Mouse (Mus musculus): ENCODE measurements at regions not wholly inside any gene's neighbourhood (a gene's known extent, or its start where the extent isn't known, plus 50 kb on each side); places are given as distances from the start of the nearest gene placed in this dataset.
A peak's percentile ranks its signal among the peaks of the same experiment; 100 is the strongest.

DNA sequence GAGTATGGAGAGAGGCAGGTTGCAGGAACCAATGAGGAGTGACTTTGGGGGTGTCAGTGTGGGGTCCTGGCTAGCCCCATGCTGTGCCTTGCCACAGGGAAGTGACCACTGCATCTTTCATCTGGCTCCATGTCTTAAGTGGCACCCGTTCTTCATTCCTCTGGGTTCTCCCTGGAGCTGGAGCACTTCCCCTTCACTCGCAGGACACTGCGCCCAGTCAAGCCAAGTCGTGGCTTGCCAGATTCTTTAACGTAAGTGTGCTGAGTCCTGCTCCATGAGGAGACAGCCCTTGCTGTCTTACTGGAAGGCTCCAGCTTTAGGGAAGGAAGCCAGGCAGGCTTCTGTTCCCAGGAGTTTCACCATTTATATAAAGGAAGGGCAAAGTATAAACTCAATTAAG lies 279.1 kb upstream of the Cdh4 start:
- no peak for ATAC-seq

DNA sequence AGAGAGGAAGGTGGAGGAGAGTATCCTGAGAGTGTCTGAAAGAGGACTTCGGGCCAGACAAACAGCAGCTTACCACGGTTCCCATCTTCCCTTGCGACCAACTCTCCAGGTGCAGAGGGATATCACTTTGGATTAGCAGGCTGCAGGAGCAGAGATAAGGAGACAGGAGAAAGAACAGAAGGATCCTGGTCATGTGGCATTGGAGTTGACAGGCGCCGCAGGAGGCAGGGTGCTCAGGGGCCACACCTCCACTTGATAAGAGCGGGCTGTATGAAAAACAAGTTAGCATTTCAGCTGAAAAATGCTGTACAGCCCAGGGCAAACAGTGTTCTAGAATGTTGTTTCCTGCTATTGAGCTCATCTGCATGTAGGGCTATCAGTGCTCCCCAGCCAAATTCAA lies 272.1 kb upstream of the Cdh4 start:
- no peak for ATAC-seq

DNA sequence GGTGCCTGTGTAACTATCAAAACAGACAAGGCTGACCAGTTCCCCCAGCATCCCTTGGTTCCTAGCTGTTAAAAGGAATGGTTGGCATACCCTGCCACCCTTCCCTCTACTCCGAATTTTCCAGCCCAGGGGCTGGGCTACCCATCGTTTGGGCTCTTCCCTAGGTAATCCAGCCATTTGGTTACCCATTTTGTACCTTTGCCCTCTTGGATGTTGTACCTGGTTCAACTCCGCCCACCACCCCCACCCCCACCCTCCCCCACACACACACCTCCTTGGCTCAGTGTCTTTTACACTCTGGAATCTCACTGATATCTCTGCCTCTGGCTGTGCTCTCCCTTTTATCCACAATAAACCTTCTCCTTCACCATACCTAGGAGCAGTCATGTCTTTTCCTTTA lies 271.6 kb upstream of the Cdh4 start:
- ATAC-seq, result no peak

DNA sequence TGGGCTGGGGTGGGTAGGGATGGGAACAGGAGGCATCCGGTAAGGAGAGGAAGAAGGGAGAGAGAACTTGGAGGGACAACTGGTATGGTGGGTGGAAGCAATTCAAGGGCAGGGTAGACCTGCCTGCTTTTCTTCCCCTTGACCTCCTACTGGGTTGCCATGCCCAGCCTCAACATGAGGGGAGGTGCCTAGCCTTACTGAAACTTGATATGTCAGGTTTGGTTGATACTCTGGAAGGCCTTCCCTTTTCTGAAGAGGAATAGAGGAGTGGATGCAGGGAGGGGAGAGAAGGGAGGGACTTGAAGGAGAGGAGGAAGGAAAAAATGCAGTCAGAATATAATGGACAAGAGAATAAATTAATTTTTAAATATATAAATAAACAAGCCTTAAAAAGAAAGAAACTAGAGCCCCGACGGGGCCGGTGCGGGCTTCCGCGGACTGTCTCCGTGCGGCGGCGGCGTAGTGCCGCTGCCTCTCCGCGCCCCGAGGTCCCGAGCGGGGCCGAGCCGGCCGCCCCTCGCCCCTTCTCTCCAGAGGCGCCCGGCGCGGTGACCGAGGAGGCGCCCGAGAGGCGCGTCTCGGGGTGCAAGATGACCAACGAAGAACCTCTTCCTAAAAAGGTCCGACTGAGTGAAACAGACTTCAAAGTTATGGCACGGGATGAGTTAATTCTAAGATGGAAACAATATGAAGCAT lies 265.2 kb upstream of the Cdh4 start:
- peak; percentile 43 for ATAC-seq

DNA sequence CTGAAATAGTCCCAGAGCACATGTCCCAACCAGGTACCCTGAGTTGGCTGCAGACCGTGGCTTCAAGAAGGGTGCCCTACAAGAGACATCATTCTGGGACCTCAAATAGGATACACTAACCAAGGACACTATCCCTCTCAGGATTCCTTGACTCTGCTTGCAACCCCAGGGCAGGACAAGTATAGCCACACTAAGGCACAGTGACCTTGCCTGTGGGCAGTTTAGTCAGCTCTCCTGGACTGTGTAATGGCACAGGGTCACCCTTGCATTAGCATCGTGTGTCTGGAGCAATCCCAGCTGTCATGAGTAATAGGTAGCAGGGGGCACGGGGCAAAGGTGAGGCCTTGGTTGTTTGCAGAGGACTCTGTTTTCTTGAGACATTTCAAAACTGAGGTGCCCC lies 260.9 kb upstream of the Cdh4 start:
- no peak for ATAC-seq

DNA sequence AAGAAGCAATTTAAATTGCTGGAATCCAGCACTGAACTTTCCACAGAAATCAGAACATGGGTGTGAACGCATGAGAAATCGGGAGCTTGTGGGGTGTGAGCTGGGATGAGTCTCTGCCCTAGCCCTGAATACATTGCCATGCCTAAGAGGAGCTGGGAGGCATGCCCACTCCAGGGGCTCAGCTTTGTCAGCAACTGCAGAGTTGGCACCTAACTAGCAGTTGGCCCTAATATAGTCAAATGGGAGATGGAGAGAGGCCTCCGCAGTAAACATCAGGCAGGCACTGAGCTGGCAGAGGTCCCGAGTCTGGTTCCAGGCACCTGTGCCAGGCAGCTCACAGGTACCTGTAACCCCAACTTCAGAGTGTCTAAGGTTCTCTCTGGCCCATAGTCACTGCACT lies 260.1 kb upstream of the Cdh4 start:
- no peak for ATAC-seq

DNA sequence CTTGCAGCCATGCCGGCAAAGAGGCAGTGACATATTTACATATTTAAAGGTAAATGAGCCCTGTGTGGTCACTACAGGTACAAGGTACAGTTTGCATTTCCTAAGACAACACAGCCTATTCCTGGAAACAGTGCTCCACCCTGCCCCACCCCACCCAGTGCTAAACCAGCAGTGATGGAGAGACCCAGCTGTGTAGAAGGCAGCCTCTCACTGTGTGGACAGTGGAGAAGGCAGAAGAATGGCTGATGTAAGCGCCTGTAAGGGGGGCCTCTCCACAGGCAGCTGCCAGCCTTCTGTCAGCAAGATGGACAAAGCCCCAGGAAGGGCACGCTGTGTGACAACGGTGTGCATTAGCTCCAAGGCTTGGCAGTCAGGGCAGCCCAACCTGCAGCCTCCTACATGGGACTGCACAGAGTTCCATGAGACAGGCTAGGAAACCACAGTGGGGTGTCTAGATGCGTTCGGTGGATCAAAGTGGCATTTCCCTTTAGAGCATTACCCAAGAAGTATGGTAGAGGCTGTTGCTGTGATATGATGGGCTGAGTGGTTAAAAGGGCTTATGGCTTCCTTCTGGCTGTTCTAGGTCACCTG lies 249.2 kb upstream of the Cdh4 start:
- no peak for ATAC-seq

DNA sequence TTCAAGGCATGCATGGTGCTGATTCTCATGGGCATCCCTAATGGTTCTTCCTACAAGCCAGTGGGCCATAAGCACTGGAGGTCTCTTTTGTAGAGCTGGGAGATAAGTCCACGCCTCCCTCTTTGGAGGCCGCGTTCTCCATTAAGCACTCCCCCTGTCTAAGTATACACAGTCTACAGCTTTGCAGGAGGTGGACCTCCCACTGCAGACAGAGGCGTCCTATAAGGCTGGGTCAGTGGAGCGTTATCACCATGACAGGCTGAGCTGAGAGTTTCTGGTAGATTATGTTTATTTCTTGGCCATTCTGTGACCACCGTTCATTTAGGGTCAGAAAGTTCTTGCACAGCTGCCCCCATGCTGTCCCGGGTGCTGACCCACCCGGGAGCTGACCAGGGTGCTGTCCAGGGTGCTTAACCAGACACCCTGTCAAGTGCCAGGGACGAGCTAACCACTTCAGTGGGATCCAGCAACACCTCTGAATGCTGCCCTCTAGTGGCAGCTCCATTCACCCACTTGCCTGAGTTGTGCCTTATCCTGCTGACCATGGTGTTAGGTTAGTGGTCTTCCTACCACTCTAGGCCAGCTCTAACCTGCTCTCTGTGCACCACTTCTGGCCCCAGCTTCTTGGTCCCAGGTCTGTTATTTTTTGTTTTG lies 248.6 kb upstream of the Cdh4 start:
- no peak for ATAC-seq

DNA sequence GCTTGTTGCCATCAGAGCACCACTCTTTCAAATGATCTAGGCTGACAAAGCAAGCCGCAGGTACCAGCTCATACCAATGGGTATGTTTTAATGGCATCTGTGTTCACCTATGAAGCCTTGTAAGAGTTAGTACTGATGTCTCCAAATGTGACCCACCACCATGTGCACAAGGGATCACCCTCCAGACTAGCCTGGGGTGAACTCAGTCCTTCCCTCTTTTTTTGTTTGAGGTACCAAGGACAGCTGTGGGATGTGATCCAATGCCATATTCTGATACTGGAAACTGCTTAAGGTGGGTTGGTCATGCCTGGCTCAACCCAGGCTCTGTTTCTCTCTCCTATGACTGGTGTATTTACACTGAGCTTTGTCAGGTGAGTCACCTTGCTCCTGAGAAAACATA lies 244.8 kb upstream of the Cdh4 start:
- no peak for ATAC-seq

DNA sequence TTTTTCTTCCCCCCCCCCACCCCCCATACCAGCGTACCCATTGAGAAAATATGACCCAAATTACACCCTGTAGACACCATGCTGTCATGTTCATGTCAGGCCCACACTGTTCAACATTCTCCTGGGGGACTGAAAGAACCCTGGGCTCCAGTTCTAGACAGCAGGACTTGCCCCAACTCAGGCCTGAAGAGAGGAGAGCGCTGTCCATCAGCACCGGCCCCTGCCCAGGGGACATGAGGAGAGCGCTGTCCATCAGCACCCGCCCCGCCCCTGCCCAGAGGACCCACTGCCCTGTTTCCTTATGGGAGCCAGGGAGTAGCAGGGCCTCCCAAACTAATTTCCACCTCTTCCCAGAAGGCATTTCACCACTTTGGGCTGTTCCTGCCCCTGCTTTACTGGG lies 241.7 kb upstream of the Cdh4 start:
- ATAC-seq, result no peak

DNA sequence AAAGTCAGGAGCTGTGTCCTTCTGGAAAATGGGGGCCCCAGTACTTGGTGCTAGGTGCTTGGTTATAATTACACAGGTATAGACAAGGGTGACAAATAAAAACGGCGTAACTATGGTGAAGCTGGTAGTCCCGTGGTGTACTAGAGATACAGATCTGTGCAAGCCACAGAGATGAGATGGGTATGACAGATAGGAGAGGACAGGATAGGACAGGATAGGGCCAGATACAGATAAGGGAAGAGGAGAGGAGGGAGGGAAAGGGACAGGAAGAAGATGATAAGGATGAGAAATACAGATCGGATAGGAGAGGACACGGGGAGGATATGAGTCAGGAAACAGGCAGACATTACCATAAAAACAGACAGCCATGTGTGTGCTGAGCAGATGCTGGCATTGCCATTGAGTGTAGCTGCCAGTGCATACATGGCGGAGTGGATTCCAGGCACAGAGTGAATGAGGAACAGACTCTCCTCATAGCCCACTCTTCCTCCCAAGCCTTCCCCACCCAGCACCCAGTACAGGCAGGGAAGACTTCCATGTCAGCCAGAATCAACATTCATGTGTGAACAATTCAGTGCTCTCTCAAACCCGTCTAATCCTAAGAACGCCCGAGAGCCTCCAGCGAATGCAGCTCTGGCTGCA lies 231.9 kb upstream of the Cdh4 start:
- ATAC-seq, result no peak

DNA sequence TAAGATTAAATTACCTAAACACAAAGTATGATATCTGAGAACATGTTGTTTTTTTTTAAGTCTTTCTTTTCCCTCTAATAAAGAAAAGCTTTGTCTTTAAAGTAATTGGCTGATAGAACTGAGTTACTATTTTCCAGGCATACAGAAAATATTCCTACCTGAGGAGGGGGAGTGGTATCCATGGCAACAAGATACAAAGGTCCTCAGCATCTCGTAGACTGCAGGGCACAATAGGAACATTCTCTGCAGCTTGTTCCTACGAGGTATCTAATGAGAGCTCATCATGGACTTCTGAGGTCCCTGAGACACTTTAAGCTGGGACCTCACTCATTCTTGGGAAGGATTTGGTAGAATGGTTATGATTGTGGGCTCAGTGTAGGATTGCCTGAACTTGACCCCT lies 225.5 kb upstream of the Cdh4 start:
- no peak for ATAC-seq

DNA sequence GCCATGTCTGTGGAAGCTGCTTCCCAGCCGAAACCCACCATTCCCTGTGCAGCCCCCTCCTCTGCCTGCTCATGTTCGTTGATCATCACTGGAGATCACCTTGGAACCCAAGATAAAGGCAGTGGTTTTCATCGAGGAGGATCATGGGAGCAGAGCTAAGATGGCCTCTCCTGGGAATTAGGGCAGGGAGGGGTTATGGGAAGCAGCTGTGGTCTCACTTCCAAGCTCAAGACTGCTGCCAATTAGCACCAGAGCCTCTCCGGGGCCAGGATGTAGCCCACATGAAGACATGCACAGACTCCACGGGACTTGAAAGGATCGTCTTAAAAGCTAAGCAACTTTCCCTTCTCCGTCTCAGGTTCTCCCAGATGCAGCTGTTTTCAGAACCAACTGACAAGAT lies 214.1 kb upstream of the Cdh4 start:
- no peak for ATAC-seq

DNA sequence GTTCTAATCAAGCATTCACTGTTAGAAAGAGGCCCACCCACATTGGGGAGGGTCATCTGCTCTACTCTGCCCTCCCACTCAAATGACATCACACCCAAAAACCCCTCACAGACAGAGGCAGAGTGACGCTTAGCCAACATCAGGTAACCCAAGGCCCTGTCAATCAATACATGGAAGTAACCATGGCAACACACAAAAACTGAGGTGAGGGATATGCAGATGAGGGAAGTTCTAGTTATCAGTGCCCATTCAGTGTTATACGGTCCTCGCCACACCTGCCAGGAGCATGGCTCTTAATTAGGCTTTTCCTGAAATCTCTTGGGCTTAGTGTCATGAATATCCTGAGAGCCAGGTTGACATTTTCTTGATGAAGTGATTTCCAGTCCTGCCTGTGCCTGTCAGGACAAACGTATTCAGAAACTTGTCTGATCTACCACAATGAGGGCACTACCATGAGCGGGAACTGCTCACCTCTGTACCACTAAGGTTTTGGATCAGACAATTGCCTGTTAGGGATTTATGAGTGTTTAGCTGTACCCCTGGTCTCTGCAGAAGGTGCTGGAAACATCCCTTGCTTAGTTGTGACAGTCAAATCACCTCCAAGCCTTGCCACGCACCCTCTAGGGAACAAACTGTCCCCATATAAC lies 210.4 kb upstream of the Cdh4 start:
- no peak for ATAC-seq

DNA sequence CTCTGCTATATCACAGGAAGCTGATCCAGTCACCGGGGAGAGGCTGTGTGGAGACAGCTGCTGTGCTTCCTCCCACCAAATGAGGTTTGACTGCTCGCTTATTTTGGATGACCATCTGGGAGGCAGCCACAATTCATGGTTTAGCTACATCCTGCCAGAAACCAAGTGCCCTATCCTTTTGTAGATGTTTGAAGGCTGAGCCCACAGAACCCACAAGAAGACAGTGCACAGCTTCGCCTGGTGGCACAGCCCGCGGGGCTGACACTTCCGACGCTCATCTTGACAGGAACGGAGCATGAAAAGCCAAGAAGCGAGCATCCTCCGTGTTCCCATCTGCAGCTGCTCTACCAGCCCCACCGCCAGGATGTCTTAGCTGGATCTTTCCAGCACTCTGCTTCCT lies 204.1 kb upstream of the Cdh4 start:
- ATAC-seq, result no peak

DNA sequence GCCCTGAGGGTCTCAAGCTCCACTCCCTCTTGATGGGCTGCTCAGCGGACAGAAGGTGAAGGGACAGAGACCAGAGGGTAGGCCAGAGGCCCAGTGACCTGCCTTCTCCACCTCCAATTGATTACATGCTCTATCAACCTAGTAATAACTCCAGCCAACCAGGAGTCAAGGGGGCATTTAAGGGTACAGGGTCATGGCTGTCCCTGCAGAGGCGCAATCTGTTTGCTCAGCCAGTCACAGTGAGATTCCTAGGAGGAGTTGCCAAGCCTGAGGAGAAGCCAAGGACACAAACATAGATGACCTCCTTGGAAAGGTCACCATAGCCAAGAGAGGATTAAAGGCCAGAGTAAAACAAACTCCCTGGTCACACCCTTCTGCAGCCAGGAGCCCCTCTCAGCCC lies 181.3 kb upstream of the Cdh4 start:
- no peak for ATAC-seq

DNA sequence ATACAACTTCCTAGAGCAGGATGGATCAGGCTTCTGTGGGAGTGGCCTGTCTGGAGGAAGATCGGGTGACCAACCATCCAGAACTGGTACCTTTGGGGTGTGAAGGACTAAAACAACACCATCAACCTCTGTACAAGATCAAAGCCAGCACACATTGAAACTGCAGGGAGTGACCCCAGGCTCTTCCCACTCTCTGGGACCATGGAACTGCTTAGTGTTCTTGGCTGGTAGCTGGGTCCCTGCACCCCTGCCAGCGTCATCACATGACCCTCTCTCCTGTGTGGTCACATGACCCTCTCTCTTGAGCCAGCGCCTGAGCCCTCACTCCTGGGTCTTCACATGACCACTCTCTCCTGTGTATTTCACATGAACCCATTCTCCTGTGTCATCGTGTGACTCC lies 178.3 kb upstream of the Cdh4 start:
- no peak for ATAC-seq

DNA sequence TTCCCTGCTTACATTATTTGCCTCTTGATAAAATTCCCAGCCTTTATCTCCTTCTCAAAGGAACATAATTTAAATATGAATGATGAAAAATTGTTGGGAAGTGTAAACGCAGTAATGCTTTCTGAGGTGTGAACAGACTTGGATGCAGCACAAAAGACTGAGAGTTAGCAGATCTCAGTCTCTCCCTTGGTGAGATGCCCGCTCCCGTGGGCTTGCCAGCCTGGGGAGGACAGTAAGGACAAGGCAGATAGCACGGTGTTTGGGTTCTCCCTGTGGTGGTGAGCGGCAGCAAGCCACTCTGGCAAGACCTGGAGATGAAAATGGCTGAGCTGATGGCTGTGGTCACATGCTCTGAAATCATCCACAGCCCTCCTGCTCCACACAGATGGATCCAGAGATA lies 176.8 kb upstream of the Cdh4 start:
- no peak for ATAC-seq

DNA sequence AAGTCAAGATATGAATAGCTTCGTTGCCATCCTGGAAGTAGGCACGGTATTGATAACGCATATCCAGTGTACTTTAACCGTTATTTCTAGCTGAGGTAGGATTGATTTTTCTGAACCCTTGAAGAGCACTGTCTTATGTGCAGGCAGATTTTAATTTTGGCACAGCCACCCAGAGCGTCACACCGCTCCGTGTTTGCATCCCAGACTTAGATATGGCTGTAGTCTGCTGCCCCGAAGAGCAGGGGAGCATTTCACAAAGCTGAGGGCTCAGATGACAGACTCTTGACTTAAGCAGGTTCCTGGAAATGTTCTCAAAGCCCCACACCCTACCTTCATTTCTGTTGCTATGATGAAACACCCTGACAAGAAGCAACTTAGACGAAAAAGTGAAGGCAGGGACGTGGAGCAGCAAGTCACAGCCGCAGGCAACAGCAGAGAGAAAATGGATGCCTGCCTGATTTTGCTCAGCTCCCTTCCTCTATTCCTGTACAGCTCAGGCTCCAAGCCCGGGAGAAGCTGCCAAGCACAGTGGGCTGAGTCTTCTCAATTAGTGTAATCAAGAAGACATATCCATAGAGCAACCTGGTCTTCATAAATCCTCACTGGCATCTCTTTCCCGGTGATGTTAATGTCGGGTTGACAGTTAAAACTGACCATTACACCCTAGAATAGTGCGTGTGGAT lies 164.9 kb upstream of the Cdh4 start:
- no peak for ATAC-seq

DNA sequence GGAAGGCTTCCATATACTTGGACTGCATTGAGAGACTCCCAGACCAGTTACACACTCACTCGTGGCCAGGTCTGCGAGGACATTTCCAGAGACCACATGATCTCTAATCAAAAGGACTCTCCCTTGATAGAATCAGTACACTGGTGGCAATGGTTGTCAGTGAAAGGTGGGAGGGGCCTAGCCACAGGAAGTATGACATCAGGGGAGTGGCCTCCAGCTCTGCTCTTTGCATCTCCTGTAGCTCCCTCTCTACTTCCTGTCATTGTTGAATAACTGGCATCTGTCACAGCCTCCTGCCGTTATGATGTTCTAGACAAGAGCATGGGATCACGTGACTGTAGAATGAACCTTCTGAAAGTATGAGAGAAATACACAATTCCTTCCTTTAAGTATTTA lies 164.3 kb upstream of the Cdh4 start:
- ATAC-seq, result no peak

DNA sequence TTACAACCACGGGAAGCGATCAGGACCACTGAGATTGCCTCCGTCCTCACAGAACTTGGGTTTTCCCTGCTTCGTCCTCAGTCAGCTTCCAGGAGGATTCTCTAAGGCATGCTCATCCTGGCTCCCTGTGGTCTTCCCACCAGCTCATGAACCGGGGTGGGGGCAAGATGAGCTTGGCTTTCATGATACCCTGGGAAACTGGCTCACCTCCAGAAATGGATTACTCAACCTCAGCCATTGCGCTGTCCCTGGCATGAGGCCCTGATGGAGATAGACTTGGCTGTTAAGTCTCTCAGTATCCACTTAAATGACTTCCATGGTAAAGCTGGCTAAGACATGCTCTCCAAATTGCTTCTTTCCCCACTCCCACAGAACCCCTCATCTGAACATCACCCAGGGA lies 160.0 kb upstream of the Cdh4 start:
- ATAC-seq, result no peak

DNA sequence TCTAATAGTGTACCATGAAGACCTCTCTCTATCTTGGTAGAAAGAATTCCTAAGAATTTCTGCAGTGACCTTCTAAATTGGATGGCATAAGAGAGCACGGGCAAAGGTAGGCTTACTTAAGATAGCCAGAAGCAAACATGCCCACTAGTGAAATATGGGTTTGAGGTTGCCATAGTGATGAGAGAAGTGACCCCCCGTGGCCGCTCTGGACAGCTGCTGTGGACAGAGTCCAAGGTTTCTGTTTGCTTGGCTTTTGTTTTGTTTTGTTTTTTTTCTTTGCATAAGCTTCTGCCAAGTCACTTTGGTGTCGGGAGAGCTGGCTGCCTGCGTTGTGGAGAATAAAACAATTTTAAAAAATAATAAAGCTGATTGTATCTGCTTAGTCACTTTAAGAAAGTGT lies 151.8 kb upstream of the Cdh4 start:
- ATAC-seq, result no peak

DNA sequence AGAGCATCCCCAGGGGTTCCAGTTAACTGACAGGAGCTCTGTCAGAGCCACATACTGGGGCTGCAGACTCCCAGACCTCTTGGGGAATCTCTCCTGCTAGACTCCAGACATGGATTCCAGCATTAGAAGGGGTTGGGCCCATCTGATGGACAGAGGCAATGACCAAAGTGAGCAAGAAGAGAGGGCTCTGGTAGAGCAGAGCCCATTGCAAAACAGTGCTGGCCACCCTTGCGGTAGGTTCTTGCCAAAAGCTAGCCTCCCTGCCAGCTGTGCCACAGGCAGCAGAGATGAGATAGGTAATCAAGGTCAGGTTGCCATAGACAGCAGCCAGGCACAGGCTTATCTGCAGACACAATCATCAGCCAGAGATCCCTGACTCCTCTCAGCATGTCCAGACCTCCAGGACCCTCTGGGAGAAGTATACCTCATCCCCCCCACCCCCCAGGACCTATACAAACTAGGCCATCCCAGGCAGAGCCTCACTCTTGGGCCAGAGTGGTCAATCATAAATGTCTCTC lies 151.1 kb upstream of the Cdh4 start:
- ATAC-seq, result no peak

All from activated CD4-positive, CD25-positive, alpha-beta regulatory T cell, adult 4 months (primary cell).